In genomic region chr12:78248366-78248765, GRCm38 (mm10) we compare ENCODE assay signal across 34 mouse cellular contexts. TPM values are rescaled to one million over a fixed set of nuclear protein-coding genes. Genes with fewer than 3 reads are reported as not detected.
DNase-seq lines count a peak whose midpoint lies in the region; ATAC-seq and TF ChIP-seq lines count a peak whose summit lies in the region.
"Had no signal": no experiment of that assay in that cellular context is flagged by ENCODE, and none has a peak within 500 bp of the region (broad histone marks: within the 10 kb centered on the region; RNA-seq: fewer than 3 reads in every experiment).

No protein-coding gene starts in this region.

- H3K9ac ChIP-seq in kidney, embryonic 15.5 days: no peak overlapping the region
- no peak overlapping the region for H3K9ac ChIP-seq in forebrain, embryonic 12.5 days
- H3K9ac ChIP-seq: embryonic facial prominence, embryonic 13.5 days; forebrain, embryonic 13.5 days; heart, embryonic 12.5 days; limb, embryonic 15.5 days had no signal

- no peaks in the 10 kb centered on the region for H3K4me1 ChIP-seq in kidney, embryonic 15.5 days
- no peaks in the 10 kb centered on the region for H3K4me1 ChIP-seq in forebrain, embryonic 12.5 days
- H3K4me1 ChIP-seq: embryonic facial prominence, embryonic 13.5 days; forebrain, embryonic 13.5 days; heart, embryonic 12.5 days; limb, embryonic 15.5 days; midbrain, embryonic 10.5 days had no signal

- intact Hi-C loops in gastrocnemius, adult 2 months (cut with DNase I): no loop called here
- intact Hi-C loops in gastrocnemius, postnatal 36 days (cut with DNase I): no loop called here

- H3K27me3 ChIP-seq in kidney, embryonic 15.5 days: no peaks in the 10 kb centered on the region
- H3K27me3 ChIP-seq in forebrain, embryonic 12.5 days: no peaks in the 10 kb centered on the region
- H3K27me3 ChIP-seq: embryonic facial prominence, embryonic 13.5 days; forebrain, embryonic 13.5 days; heart, embryonic 12.5 days; limb, embryonic 15.5 days had no signal

- no peak for ATAC-seq in kidney, embryonic 15.5 days (replicated peaks; ENCODE audit: low FRiP score)
- ATAC-seq in forebrain, embryonic 12.5 days (ENCODE audit: low FRiP score): no peak
- ATAC-seq: activated CD4-positive, CD25-positive, alpha-beta regulatory T cell, adult 4 months; forebrain, embryonic 13.5 days; intestine, postnatal 0 days; midbrain, embryonic 16.5 days had no signal

- 63% methylated on average over 1 of the region's 1 CpGs for WGBS in kidney, embryonic 15.5 days
- 65% methylated on average over 1 of the region's 1 CpGs for WGBS in forebrain, embryonic 12.5 days

- H3K9me3 ChIP-seq in kidney, embryonic 15.5 days (replicated peaks): no peaks in the 10 kb centered on the region
- no peaks in the 10 kb centered on the region for H3K9me3 ChIP-seq in forebrain, embryonic 12.5 days
- H3K9me3 ChIP-seq: embryonic facial prominence, embryonic 13.5 days; forebrain, embryonic 13.5 days; heart, embryonic 12.5 days; limb, embryonic 15.5 days; midbrain, embryonic 10.5 days had no signal

- no peak for DNase-seq in gastrocnemius, adult 2 months
- DNase-seq in gastrocnemius, postnatal 36 days: no peak
- DNase-seq in retina, postnatal 1 day: peak; percentile 17
- no peak for DNase-seq in retina, embryonic 14.5 days (ENCODE audit: low spot score)
- DNase-seq in Muller cell, postnatal 12 days (ENCODE audit: inconsistent ontology term): peak; percentile 46
- DNase-seq in embryo, embryonic 10.5 days (ENCODE audit: low spot score): no peak
- DNase-seq: adrenal gland, postnatal 36 days; cerebellum, adult 11-12 months; cerebellum, postnatal 10 days; gastrocnemius, postnatal 10 days; heart, postnatal 10 days; kidney, postnatal 36 days; left cerebral cortex, postnatal 4 days; spleen, adult 18-20 months; thymus, postnatal 14 days had no signal

- peak overlapping the region; percentile 23; the same call in 1 of the 2 replicates for H3K4me3 ChIP-seq in gastrocnemius, adult 2 months
- no peak overlapping the region for H3K4me3 ChIP-seq in kidney, embryonic 15.5 days (replicated peaks)
- no peak overlapping the region for H3K4me3 ChIP-seq in forebrain, embryonic 12.5 days (replicated peaks)
- H3K4me3 ChIP-seq: embryonic facial prominence, embryonic 13.5 days; erythroblast, embryonic 14.5 days; forebrain, embryonic 13.5 days; heart, embryonic 12.5 days; limb, embryonic 15.5 days; midbrain, embryonic 10.5 days; myocyte had no signal

- peak overlapping the region; percentile 67 for H3K27ac ChIP-seq in gastrocnemius, adult 2 months
- no peak overlapping the region for H3K27ac ChIP-seq in kidney, embryonic 15.5 days
- no peak overlapping the region for H3K27ac ChIP-seq in forebrain, embryonic 12.5 days
- H3K27ac ChIP-seq: embryonic facial prominence, embryonic 13.5 days; forebrain, embryonic 13.5 days; limb, embryonic 15.5 days; midbrain, embryonic 10.5 days had no signal

- H3K4me2 ChIP-seq in kidney, embryonic 15.5 days: no peak overlapping the region
- no peak overlapping the region for H3K4me2 ChIP-seq in forebrain, embryonic 12.5 days
- H3K4me2 ChIP-seq: embryonic facial prominence, embryonic 13.5 days; forebrain, embryonic 13.5 days; heart, embryonic 12.5 days; limb, embryonic 15.5 days had no signal

- no peak for TF ChIP-seq CTCF in gastrocnemius, adult 2 months (IDR thresholded peaks at IDR 0.05)

- H3K36me3 ChIP-seq in kidney, embryonic 15.5 days: no peaks in the 10 kb centered on the region
- no peaks in the 10 kb centered on the region for H3K36me3 ChIP-seq in forebrain, embryonic 12.5 days (replicated peaks)
- H3K36me3 ChIP-seq: embryonic facial prominence, embryonic 13.5 days; heart, embryonic 12.5 days; limb, embryonic 15.5 days; midbrain, embryonic 10.5 days had no signal

RNA-seq across cellular contexts. Expression of gene Gphn, which starts 22.2 kb away (rescaled TPM):
- total RNA-seq in gastrocnemius, adult 2 months (2021): 10 to 100 TPM; 31.5 to 32.3 TPM
- 10 to 100 TPM; 29.7 to 32.8 TPM for total RNA-seq in gastrocnemius, postnatal 36 days (2021)
- 14.2 and 14.8 TPM in 2 replicates for polyA plus RNA-seq in kidney, embryonic 15.5 days (2015; fragmentation: Nextera tagmentation; extraction: Ambion mirVana)
- 18.4 and 20.3 TPM in 2 replicates for polyA plus RNA-seq in forebrain, embryonic 12.5 days (2016; fragmentation: Nextera tagmentation; extraction: Ambion mirVana)

RNA-seq across cellular contexts. Expression of gene Gm6657, which starts 54.3 kb away (rescaled TPM):
- total RNA-seq in gastrocnemius, adult 2 months (2021): not detected
- total RNA-seq in gastrocnemius, postnatal 36 days (2021): not detected
- polyA plus RNA-seq in kidney, embryonic 15.5 days (2015; fragmentation: Nextera tagmentation; extraction: Ambion mirVana): not detected in 2 replicates
- not detected in 2 replicates for polyA plus RNA-seq in forebrain, embryonic 12.5 days (2016; fragmentation: Nextera tagmentation; extraction: Ambion mirVana)
- total RNA-seq: adrenal gland, postnatal 36 days; gastrocnemius, postnatal 10 days; heart, postnatal 10 days; left cerebral cortex, adult 8-10 months; left cerebral cortex, postnatal 4 days had no signal
- polyA plus RNA-seq: activated CD4-positive, CD25-positive, alpha-beta regulatory T cell, adult 4 months; cortical plate, adult 2 months; embryonic facial prominence, embryonic 13.5 days; erythroblast, embryonic 14.5 days; forebrain, embryonic 13.5 days; heart, embryonic 12.5 days; hindbrain, embryonic 11.5 days; intestine, postnatal 0 days; kidney, embryonic 14.5 days; limb, embryonic 15.5 days; liver, embryonic 16.5 days; lung, postnatal 0 days; midbrain, embryonic 10.5 days; midbrain, embryonic 16.5 days; myocyte; neural tube, embryonic 14.5 days had no signal

Comparison
In these comparisons a context has a peak if more than half of its experiments do, and no peak if none do; other contexts are left out.
1. DNase-seq: peak in retina, postnatal 1 day (single experiment) and Muller cell, postnatal 12 days (single experiment); none in gastrocnemius, adult 2 months (single experiment), gastrocnemius, postnatal 36 days (0 of 2), retina, embryonic 14.5 days (single experiment) and embryo, embryonic 10.5 days (single experiment).